Mouse (Mus musculus) bone marrow macrophage, adult 2 months (primary cell): Measurements from ENCODE around the gene 4930407I10Rik. TPM values are rescaled to one million over a fixed set of nuclear protein-coding genes. Genes with fewer than 3 reads are reported as not detected.

Experiments
- H3K27ac ChIP-seq: 2 replicates; pipeline ENCODE4 v1.5.1; 2012; ENCODE audit warnings: low read depth, low read length; ENCODE audit not compliant: insufficient read depth
- H3K4me1 ChIP-seq: 2 replicates; pipeline ENCODE4 v1.6.1; 2012; ENCODE audit warnings: low read length; ENCODE audit not compliant: control insufficient read depth, insufficient read depth
- H3K4me3 ChIP-seq: 2 replicates; pipeline ENCODE4 v1.5.1; 2012; ENCODE audit warnings: mild to moderate bottlenecking, low read length, moderate library complexity; ENCODE audit not compliant: insufficient read depth
- CTCF ChIP-seq: IDR thresholded peaks from 2 replicates; pipeline ENCODE4 v1.5.1; 2012; ENCODE audit warnings: low read depth, mild to moderate bottlenecking, low read length, moderate library complexity
- POLR2A ChIP-seq: IDR thresholded peaks from 2 replicates; pipeline ENCODE4 v1.6.1; 2012; ENCODE audit warnings: mild to moderate bottlenecking, low read depth, low read length, borderline replicate concordance
- polyA plus RNA-seq: library from polyadenylated mRNA; stranded (reverse); fragments of >200 nt; gene quantifications from 2 replicates; pipeline ENCODE4 v1.2.4, GENCODE M21; 2012; ENCODE audit not compliant: missing spikeins, insufficient read depth, insufficient read length

The 4930407I10Rik gene
- polyA plus RNA-seq, result not detected in 2 replicates

- TF ChIP-seq POLR2A (no peak), CTCF (no peak)
- H3K4me1 ChIP-seq, result no peaks in the 10 kb centered on the region
Observed at GRCm38 (mm10) chr15:82058719-82059201, at the start of gene 4930407I10Rik. 4930407I10Rik (plus strand) TSS chr15:82059151.

GRCm38 (mm10) chr15:82011947-82012346, 47.0 kb upstream of the 4930407I10Rik start:
- TF ChIP-seq POLR2A (no peak), CTCF (no peak)
- Histone ChIP-seq H3K27ac (no peak overlapping the region), H3K4me1 (peaks cover 5% of the 10 kb centered on the region), H3K4me3 (no peak overlapping the region)

More at GRCm38 (mm10) chr15:82058719-82059201, at the start of gene 4930407I10Rik:
- H3K27ac ChIP-seq, result no peak within 1 kb of the TSS
- no peak within 1 kb of the TSS for H3K4me3 ChIP-seq

DNA sequence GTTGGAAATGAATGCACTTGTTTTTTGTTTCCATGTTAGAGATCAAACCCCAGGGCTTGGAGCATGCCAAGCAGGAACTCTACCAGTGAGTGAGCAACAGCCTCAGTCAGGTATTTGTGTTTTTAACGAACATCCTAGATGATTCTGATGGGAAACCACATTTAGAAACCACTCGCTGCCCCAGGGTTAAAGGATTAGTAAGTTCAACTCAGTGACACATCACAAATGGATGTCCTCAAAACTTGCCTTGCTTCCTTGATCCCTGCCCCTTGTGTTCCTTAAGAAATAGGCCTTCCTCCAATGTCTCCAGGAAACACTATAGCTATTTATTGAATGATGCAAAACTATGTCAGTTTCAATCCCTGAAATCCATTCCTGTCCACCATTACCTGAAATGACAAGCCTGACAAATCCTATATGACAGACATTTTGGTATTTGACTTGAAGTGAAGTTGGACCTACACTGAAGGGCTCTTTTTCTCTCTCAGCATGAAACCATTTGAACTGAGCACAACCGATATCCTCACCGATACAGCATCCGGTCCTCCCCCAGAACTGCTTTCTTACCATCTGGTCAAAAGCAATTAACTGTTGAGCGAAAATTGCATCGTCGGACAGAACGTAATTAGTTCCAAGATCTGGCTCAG, 44.1 kb upstream of the 4930407I10Rik start:
- H3K27ac ChIP-seq, result no peak overlapping the region
- H3K4me3 ChIP-seq, result peak overlapping the region; percentile 94
- TF ChIP-seq CTCF (no peak), POLR2A (no peak)
- H3K4me1 ChIP-seq, result peaks cover 9% of the 10 kb centered on the region

DNA sequence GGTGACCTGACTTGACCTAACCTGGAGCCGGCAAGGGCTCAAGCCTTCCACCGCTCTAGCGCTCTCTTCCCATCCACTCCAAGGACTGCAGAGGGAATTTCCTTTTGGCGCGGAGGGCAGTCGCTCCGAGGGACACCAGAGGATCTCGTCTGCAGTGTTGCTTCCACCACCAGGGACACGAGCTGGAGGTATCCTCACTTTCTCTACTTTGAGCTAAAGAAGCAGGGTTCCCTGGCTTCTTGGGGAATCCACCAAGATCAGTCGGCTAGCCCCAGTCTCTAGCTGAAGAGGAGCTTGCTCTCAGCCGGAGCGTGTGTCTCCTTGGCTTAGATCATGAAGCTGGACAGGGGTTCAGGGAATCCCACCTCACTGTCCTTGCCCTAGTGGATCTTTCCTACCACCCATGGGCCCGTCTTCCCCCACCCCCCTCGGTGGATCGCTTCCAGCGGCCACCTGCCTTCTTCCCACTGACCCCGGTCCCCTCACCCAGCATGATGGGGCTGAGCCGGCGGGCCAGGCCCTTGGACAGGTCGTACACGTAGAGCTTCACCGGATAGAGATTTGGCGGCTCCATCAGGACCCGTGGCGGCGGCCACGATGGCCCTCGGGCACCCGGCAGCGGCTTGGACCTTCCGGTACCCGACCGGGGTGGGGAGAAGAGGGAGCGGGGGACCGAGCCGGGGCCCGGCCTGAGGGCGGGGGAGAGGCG, 43.4 kb upstream of the 4930407I10Rik start:
- peak overlapping the region; percentile 94 for H3K4me3 ChIP-seq
- H3K27ac ChIP-seq, result no peak overlapping the region; the same call in 1 of the 2 replicates
- TF ChIP-seq CTCF, result no peak
- TF ChIP-seq POLR2A, result no peak
- H3K4me1 ChIP-seq, result peaks cover 9% of the 10 kb centered on the region

GRCm38 (mm10) chr15:82016101-82016808, 42.7 kb upstream of the 4930407I10Rik start:
- Histone ChIP-seq H3K4me1 (peaks cover 9% of the 10 kb centered on the region), H3K4me3 (peak overlapping the region; percentile 94), H3K27ac (0 out of 2 replicates have a peak overlapping the region, but pooled peaks have one; percentile 5)
- TF ChIP-seq POLR2A (no peak), CTCF (no peak)

DNA sequence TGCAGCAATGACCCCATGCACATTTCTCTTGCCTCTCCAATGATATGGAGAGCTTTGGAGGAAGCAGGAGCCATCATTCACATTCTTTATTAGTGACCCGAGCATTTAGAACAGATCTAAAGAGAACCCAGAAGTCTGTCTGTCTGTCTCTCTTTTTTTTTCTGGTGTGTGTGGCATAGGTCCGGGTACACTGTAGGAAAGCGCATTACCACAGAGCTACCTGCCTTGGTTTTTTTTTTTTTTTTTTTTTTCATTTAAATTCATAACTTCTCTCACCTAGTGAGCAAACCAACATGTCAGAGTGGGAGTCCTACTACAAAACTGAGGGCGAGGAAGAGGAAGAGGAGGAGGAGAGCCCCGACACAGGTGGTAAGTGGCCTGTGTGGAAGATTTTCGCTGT, 42.1 kb upstream of the 4930407I10Rik start:
- Histone ChIP-seq H3K27ac (0 out of 2 replicates have a peak overlapping the region, but pooled peaks have one; percentile 5), H3K4me1 (peaks cover 9% of the 10 kb centered on the region), H3K4me3 (peak overlapping the region; percentile 73)
- TF ChIP-seq CTCF, result no peak
- TF ChIP-seq POLR2A, result no peak

- no peak for TF ChIP-seq POLR2A
- no peak for TF ChIP-seq CTCF
- Histone ChIP-seq H3K4me1 (peaks cover 9% of the 10 kb centered on the region), H3K27ac (no peak overlapping the region), H3K4me3 (no peak overlapping the region)
Observed at GRCm38 (mm10) chr15:82017461-82017860, 41.5 kb upstream of the 4930407I10Rik start.

DNA sequence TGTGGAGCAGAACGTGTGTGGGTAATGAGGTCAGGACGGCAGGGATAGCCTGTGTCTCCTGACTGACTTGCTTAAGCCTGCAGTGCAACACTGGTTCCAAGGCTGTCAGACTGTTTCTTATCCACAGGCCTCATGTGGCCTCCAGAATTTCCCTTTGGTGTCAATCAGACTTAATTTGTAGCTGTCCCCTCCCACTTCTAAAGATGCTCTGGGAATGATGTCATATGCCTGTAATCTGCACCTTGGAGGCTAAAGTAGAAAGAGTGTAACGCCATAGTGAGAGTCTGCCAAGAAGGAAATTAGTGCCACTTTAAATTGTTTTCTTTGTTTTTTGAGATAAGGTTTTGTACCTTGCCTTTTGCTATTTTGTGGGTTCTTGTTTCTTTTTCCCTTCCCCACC, 39.7 kb upstream of the 4930407I10Rik start:
- Histone ChIP-seq H3K4me1 (peaks cover 9% of the 10 kb centered on the region), H3K4me3 (no peak overlapping the region), H3K27ac (no peak overlapping the region)
- TF ChIP-seq POLR2A (no peak), CTCF (no peak)

- no peak overlapping the region for H3K4me3 ChIP-seq
- 0 out of 2 replicates have a peak, but pooled peaks cover 2% of the 10 kb centered on the region for H3K4me1 ChIP-seq
- H3K27ac ChIP-seq, result no peak overlapping the region
- no peak for TF ChIP-seq POLR2A
- no peak for TF ChIP-seq CTCF
Observed at GRCm38 (mm10) chr15:82022535-82023088, 36.3 kb upstream of the 4930407I10Rik start.
